Mouse (Mus musculus): ENCODE data around the gene Ppfia4. TPM values are rescaled to one million over a fixed set of nuclear protein-coding genes. Genes with fewer than 3 reads are reported as not detected.

Ppfia4 gene
- total RNA-seq, 1 experiment = 14.1 TPM

- no peak for TF ChIP-seq ZNF384 (IDR thresholded peaks at IDR 0.05; ENCODE audit: low read depth, low read length)
- no peak for TF ChIP-seq CHD2 (IDR thresholded peaks at IDR 0.05; ENCODE audit: low read depth, low read length)
- no peak for TF ChIP-seq MAFK (IDR thresholded peaks at IDR 0.05; ENCODE audit: insufficient read depth, low read depth, low read length)
- no peak for TF ChIP-seq HCFC1 (IDR thresholded peaks at IDR 0.05; ENCODE audit: borderline replicate concordance, insufficient read depth, low read length)
- no peak for TF ChIP-seq ZC3H11A (IDR thresholded peaks at IDR 0.05; ENCODE audit: borderline replicate concordance, low read depth, low read length)
- Histone ChIP-seq H3K27ac (ENCODE audit: insufficient read depth, low read depth, low read length, poor library complexity, severe bottlenecking) (no peak overlapping the region), H3K4me1 (ENCODE audit: control insufficient read depth in 2 of 2, insufficient read depth in 2 of 2, low read length in 2 of 2, poor library complexity in 1 of 2) (peaks cover 0 to 6% of the 10 kb centered on the region in 2 experiments; a peak in 1 of 4 replicates), H3K36me3 (ENCODE audit: control insufficient read depth, insufficient read depth, low read length, poor library complexity, severe bottlenecking) (no peaks in the 10 kb centered on the region), H3K9ac (ENCODE audit: insufficient read depth, low read depth, low read length, poor library complexity, severe bottlenecking) (no peak overlapping the region), H3K9me3 (ENCODE audit: control insufficient read depth, insufficient read depth, low read depth, low read length) (no peaks in the 10 kb centered on the region), H3K4me3 (ENCODE audit: insufficient read depth in 1 of 2, low read depth in 1 of 2, low read length in 2 of 2, poor library complexity in 1 of 2, severe bottlenecking in 1 of 2) (no peak overlapping the region)
- in situ Hi-C loops (cut with MboI; ENCODE audit: low sequenced_read_pairs in 2 of 2, unreplicated experiment in 2 of 2) = no loop called here
- DNase-seq (ENCODE audit: low read depth, low spot score) = no peak
Observed at GRCm38 (mm10) chr1:134291555-134291954, 41.2 kb downstream of the Ppfia4 start.

- H3K4me1 ChIP-seq (ENCODE audit: control insufficient read depth in 2 of 2, insufficient read depth in 2 of 2, low read length in 2 of 2, poor library complexity in 1 of 2) = peaks cover 0 to 6% of the 10 kb centered on the region in 2 experiments; a peak in 1 of 4 replicates
- no peaks in the 10 kb centered on the region for H3K36me3 ChIP-seq (ENCODE audit: control insufficient read depth, insufficient read depth, low read length, poor library complexity, severe bottlenecking)
- no peak overlapping the region for H3K4me3 ChIP-seq (ENCODE audit: insufficient read depth in 1 of 2, low read depth in 1 of 2, low read length in 2 of 2, poor library complexity in 1 of 2, severe bottlenecking in 1 of 2)
- H3K9me3 ChIP-seq (ENCODE audit: control insufficient read depth, insufficient read depth, low read depth, low read length) = no peaks in the 10 kb centered on the region
- H3K27ac ChIP-seq (ENCODE audit: insufficient read depth, low read depth, low read length, poor library complexity, severe bottlenecking) = no peak overlapping the region
- peak; percentile 70 for DNase-seq (ENCODE audit: low read depth, low spot score)
- TF ChIP-seq ZC3H11A (IDR thresholded peaks at IDR 0.05; ENCODE audit: borderline replicate concordance, low read depth, low read length) = peak; percentile 50; the same call in 1 of the 2 replicates
- TF ChIP-seq CHD2 (IDR thresholded peaks at IDR 0.05; ENCODE audit: low read depth, low read length) = no peak
- in situ Hi-C loops (cut with MboI; ENCODE audit: low sequenced_read_pairs in 2 of 2, unreplicated experiment in 2 of 2) = no loop called here
- H3K9ac ChIP-seq (ENCODE audit: insufficient read depth, low read depth, low read length, poor library complexity, severe bottlenecking) = no peak overlapping the region
Observed at GRCm38 (mm10) chr1:134290909-134291308, 41.8 kb downstream of the Ppfia4 start.

- H3K27ac ChIP-seq (ENCODE audit: insufficient read depth, low read depth, low read length, poor library complexity, severe bottlenecking) = no peak overlapping the region
- in situ Hi-C loops (cut with MboI; ENCODE audit: low sequenced_read_pairs in 2 of 2, unreplicated experiment in 2 of 2) = no loop called here
Observed at GRCm38 (mm10) chr1:134290300-134290699, 42.4 kb downstream of the Ppfia4 start.

GRCm38 (mm10) chr1:134289598-134290099 is 43.1 kb downstream of the Ppfia4 start, which contains the start of gene Myog:
TSS of gene Myog (plus strand) at chr1:134289989.
- in situ Hi-C loops (cut with MboI; ENCODE audit: low sequenced_read_pairs in 2 of 2, unreplicated experiment in 2 of 2) = no loop called here
- peaks cover 2 to 12% of the 10 kb centered on the region in 2 experiments; a peak in 1 of 4 replicates for H3K4me1 ChIP-seq (ENCODE audit: control insufficient read depth in 2 of 2, insufficient read depth in 2 of 2, low read length in 2 of 2, poor library complexity in 1 of 2)
- H3K9ac ChIP-seq (ENCODE audit: insufficient read depth, low read depth, low read length, poor library complexity, severe bottlenecking) = no peak within 1 kb of the TSS
- no peaks in the 10 kb centered on the region for H3K36me3 ChIP-seq (ENCODE audit: control insufficient read depth, insufficient read depth, low read length, poor library complexity, severe bottlenecking)
- no peaks in the 10 kb centered on the region for H3K9me3 ChIP-seq (ENCODE audit: control insufficient read depth, insufficient read depth, low read depth, low read length)
- H3K4me3 ChIP-seq (ENCODE audit: insufficient read depth in 1 of 2, low read depth in 1 of 2, low read length in 2 of 2, poor library complexity in 1 of 2, severe bottlenecking in 1 of 2) = no peak within 1 kb of the TSS
- TF ChIP-seq HCFC1 (IDR thresholded peaks at IDR 0.05; ENCODE audit: borderline replicate concordance, insufficient read depth, low read length) = no peak
- TF ChIP-seq ZNF384 (IDR thresholded peaks at IDR 0.05; ENCODE audit: low read depth, low read length) = no peak
- no peak for TF ChIP-seq MAFK (IDR thresholded peaks at IDR 0.05; ENCODE audit: insufficient read depth, low read depth, low read length)
- TF ChIP-seq CHD2 (IDR thresholded peaks at IDR 0.05; ENCODE audit: low read depth, low read length) = no peak
- no peak for TF ChIP-seq ZC3H11A (IDR thresholded peaks at IDR 0.05; ENCODE audit: borderline replicate concordance, low read depth, low read length)
- no peak for DNase-seq (ENCODE audit: low read depth, low spot score)
- H3K27ac ChIP-seq (ENCODE audit: insufficient read depth, low read depth, low read length, poor library complexity, severe bottlenecking) = no peak within 1 kb of the TSS

More at GRCm38 (mm10) chr1:134290300-134290699, 42.4 kb downstream of the Ppfia4 start:
- H3K4me1 ChIP-seq (ENCODE audit: control insufficient read depth in 2 of 2, insufficient read depth in 2 of 2, low read length in 2 of 2, poor library complexity in 1 of 2) = peaks cover under 1 to 12% of the 10 kb centered on the region in 2 experiments; a peak in 1 of 4 replicates
- no peak overlapping the region for H3K9ac ChIP-seq (ENCODE audit: insufficient read depth, low read depth, low read length, poor library complexity, severe bottlenecking)
- DNase-seq (ENCODE audit: low read depth, low spot score) = no peak
- H3K4me3 ChIP-seq (ENCODE audit: insufficient read depth in 1 of 2, low read depth in 1 of 2, low read length in 2 of 2, poor library complexity in 1 of 2, severe bottlenecking in 1 of 2) = no peak overlapping the region
- no peaks in the 10 kb centered on the region for H3K9me3 ChIP-seq (ENCODE audit: control insufficient read depth, insufficient read depth, low read depth, low read length)
- TF ChIP-seq ZNF384 (IDR thresholded peaks at IDR 0.05; ENCODE audit: low read depth, low read length) (no peak), MAFK (IDR thresholded peaks at IDR 0.05; ENCODE audit: insufficient read depth, low read depth, low read length) (no peak), ZC3H11A (IDR thresholded peaks at IDR 0.05; ENCODE audit: borderline replicate concordance, low read depth, low read length) (no peak), HCFC1 (IDR thresholded peaks at IDR 0.05; ENCODE audit: borderline replicate concordance, insufficient read depth, low read length) (no peak), CHD2 (IDR thresholded peaks at IDR 0.05; ENCODE audit: low read depth, low read length) (no peak)
- H3K36me3 ChIP-seq (ENCODE audit: control insufficient read depth, insufficient read depth, low read length, poor library complexity, severe bottlenecking) = no peaks in the 10 kb centered on the region

All from ES-E14 (cell line).